Mouse (Mus musculus) hindbrain, embryonic 10.5 days (tissue): Measurements from ENCODE around the gene Atp5j. TPM values are rescaled to one million over a fixed set of nuclear protein-coding genes. Genes with fewer than 3 reads are reported as not detected.

Source experiments
- DNase-seq: peaks from one replicate; pipeline ENCODE4 v3.0.0-alpha.2; 2017; ENCODE audit warnings: low spot score
- H3K27ac ChIP-seq: fragments of 300-500 bp; sonication (generic); 2 replicates; pipeline ENCODE4 v1.5.1; 2016; ENCODE audit warnings: mild to moderate bottlenecking, moderate library complexity
- H3K27me3 ChIP-seq: fragments of 300-500 bp; sonication (generic); 2 replicates; pipeline ENCODE4 v1.6.1; 2016; ENCODE audit warnings: mild to moderate bottlenecking; ENCODE audit not compliant: poor library complexity, insufficient read depth, severe bottlenecking
- H3K36me3 ChIP-seq: fragments of 300-500 bp; sonication (generic); 2 replicates; pipeline ENCODE4 v1.6.1; 2016; ENCODE audit warnings: mild to moderate bottlenecking, moderate library complexity
- H3K4me1 ChIP-seq: fragments of 300-500 bp; sonication (generic); replicated peaks from 2 replicates; pipeline ENCODE4 v1.6.1; 2016; ENCODE audit warnings: mild to moderate bottlenecking
- H3K4me3 ChIP-seq: fragments of 300-500 bp; sonication (generic); 2 replicates; pipeline ENCODE4 v1.5.1; 2016; ENCODE audit warnings: mild to moderate bottlenecking, moderate library complexity
- H3K9me3 ChIP-seq: fragments of 300-500 bp; sonication (generic); 2 replicates; pipeline ENCODE4 v1.6.1; 2016; ENCODE audit warnings: mild to moderate bottlenecking, moderate library complexity
- WGBS: fragments of 180-500 bp; shearing (Covaris S2); methylation state at CpG from one replicate; pipeline ENCODE4 v1.1.7; 2016; 5-methylcytosine and 5-hydroxymethylcytosine counted together
- polyA plus RNA-seq: library from polyadenylated mRNA; unstranded; fragments of >200 nt; fragmentation: Nextera tagmentation; extraction: Ambion mirVana; gene quantifications from 2 replicates; pipeline ENCODE4 v1.2.1, GENCODE M21; 2016

Atp5j gene
- polyA plus RNA-seq: 802 and 846 TPM in 2 replicates

GRCm38 (mm10) chr16:84835441-84835822, at the start of gene Atp5j:
TSS of gene Atp5j (minus strand) at chr16:84835625.
- Histone ChIP-seq H3K4me3 (peak within 1 kb of the TSS; percentile 94), H3K9me3 (no peaks in the 10 kb centered on the region), H3K27ac (peak within 1 kb of the TSS; percentile 98), H3K36me3 (peaks cover 48% of the 10 kb centered on the region), H3K4me1 (peaks cover 24% of the 10 kb centered on the region), H3K27me3 (no peaks in the 10 kb centered on the region)
- WGBS: under 1% methylated on average over 57 of the region's 57 CpGs
- peak; percentile 80 for DNase-seq

DNA sequence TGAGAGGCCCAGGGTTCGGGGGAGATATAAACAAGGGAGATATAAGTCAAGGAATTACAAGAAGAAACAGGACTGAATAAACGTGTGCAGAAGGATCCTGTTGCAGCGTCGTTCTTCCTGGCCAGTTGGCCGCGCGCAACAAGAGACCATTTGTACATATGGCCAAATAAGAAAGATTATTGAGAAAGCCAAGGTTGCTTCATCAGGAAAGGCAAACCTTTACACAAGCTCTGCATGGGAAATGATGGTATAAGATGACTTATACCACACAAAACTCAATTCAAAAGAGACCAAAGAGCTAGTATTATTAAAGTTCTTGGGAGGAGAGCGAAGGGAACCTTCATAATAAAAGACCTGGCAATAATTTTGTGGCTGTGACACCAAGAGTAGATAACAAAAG, 49.1 kb upstream of the Atp5j start:
- H3K9me3 ChIP-seq: no peaks in the 10 kb centered on the region
- H3K27me3 ChIP-seq: no peaks in the 10 kb centered on the region
- H3K36me3 ChIP-seq: no peaks in the 10 kb centered on the region
- H3K4me1 ChIP-seq: no peaks in the 10 kb centered on the region
- WGBS: 87% methylated on average over 8 of the region's 8 CpGs
- H3K27ac ChIP-seq: no peak overlapping the region
- no peak for DNase-seq
- H3K4me3 ChIP-seq: no peak overlapping the region

DNA sequence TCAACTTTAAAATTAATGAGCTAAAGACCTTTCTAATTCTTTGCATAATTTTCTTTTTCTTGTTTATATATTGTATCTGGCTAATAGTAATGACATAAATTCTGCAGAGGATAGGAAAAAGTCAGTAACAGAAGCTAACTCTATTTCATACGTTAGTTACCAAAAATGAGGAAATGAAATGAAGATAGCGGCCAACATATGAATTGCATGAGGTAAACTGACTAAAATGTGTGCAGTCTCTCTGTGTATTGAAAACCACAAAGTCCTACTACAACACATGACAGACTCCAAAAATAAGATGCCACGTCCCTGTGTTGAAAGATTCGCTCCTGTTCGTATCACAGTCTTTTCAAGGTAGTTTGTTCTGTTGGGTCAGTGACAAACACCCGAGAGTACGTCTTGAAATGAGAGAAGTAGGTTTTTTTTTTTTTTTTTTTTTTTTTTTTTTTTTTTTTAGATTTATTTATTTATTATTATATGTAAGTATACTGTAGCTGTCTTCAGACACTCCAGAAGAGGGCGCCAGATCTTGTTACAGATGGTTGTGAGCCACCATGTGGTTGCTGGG, 46.4 kb upstream of the Atp5j start:
- WGBS: 87% methylated on average over 8 of the region's 8 CpGs
- Histone ChIP-seq H3K36me3 (no peaks in the 10 kb centered on the region), H3K27ac (no peak overlapping the region), H3K27me3 (no peaks in the 10 kb centered on the region), H3K9me3 (no peaks in the 10 kb centered on the region), H3K4me3 (no peak overlapping the region), H3K4me1 (no peaks in the 10 kb centered on the region)
- no peak for DNase-seq

DNA sequence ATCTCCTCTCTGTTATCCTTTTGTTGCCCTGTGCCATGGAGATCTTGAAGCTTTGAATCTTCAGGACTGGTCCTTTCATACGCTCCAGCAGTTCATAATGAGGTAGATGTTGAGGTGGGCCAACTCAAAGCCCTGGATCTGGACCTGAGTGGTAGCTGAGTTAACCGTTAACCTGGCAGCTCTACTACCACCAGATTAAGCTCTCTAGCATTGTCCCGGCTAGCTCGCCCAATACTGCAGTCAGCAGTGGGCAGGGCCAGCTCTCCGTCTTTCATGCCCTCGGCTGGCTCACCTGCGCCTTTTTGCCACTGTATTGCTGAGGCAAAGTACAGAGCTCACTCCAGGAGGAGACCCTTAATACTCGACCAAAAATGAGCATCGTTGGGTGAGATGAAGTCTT, 45.7 kb upstream of the Atp5j start:
- Histone ChIP-seq H3K9me3 (no peaks in the 10 kb centered on the region), H3K36me3 (no peaks in the 10 kb centered on the region), H3K4me3 (no peak overlapping the region), H3K27ac (no peak overlapping the region), H3K4me1 (0 out of 2 replicates have a peak, but pooled peaks cover 2% of the 10 kb centered on the region), H3K27me3 (no peaks in the 10 kb centered on the region)
- 90% methylated on average over 9 of the region's 9 CpGs for WGBS
- DNase-seq: no peak

DNA sequence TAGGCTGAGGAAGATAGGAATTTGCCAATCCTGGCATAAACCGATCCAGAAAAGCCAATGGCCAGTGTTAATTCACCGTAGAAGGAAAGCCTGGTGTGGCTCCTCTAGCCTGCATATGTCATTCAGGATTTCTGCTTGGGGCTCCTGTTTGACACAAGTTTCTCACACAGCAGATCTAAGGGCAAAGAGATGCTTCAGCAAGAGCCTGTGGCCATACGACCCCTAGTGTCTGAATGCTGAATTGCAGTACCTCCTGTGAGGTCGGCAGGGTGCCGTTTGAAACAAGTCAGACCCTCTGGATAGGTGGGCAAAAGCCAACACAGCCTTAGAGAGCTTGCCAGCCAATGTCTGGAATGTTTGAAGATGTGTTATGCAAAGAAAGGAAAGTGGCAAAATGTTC, 43.7 kb upstream of the Atp5j start:
- no peaks in the 10 kb centered on the region for H3K27me3 ChIP-seq
- H3K9me3 ChIP-seq: no peaks in the 10 kb centered on the region
- 0 out of 2 replicates have a peak, but pooled peaks cover 4% of the 10 kb centered on the region for H3K4me1 ChIP-seq
- no peaks in the 10 kb centered on the region for H3K36me3 ChIP-seq
- H3K4me3 ChIP-seq: no peak overlapping the region
- H3K27ac ChIP-seq: no peak overlapping the region
- WGBS: 26% methylated on average over 5 of the region's 5 CpGs
- DNase-seq: peak; percentile 73

- Histone ChIP-seq H3K36me3 (no peaks in the 10 kb centered on the region), H3K4me3 (no peak overlapping the region), H3K4me1 (0 out of 2 replicates have a peak, but pooled peaks cover 4% of the 10 kb centered on the region), H3K9me3 (no peaks in the 10 kb centered on the region), H3K27me3 (no peaks in the 10 kb centered on the region), H3K27ac (no peak overlapping the region)
- no peak for DNase-seq
- WGBS: 68% methylated on average over 8 of the region's 8 CpGs
Observed at GRCm38 (mm10) chr16:84876082-84876481, 40.7 kb upstream of the Atp5j start.

GRCm38 (mm10) chr16:84875718-84876035, 40.3 kb upstream of the Atp5j start:
- no peaks in the 10 kb centered on the region for H3K27me3 ChIP-seq
- DNase-seq: no peak
- H3K4me3 ChIP-seq: no peak overlapping the region
- H3K4me1 ChIP-seq: 0 out of 2 replicates have a peak, but pooled peaks cover 4% of the 10 kb centered on the region
- H3K27ac ChIP-seq: no peak overlapping the region
- H3K36me3 ChIP-seq: no peaks in the 10 kb centered on the region
- WGBS: 90% methylated on average over 7 of the region's 7 CpGs
- H3K9me3 ChIP-seq: no peaks in the 10 kb centered on the region

- WGBS: 82% methylated on average over 24 of the region's 24 CpGs
- Histone ChIP-seq H3K27me3 (no peaks in the 10 kb centered on the region), H3K27ac (no peak overlapping the region), H3K4me1 (0 out of 2 replicates have a peak, but pooled peaks cover 4% of the 10 kb centered on the region), H3K9me3 (no peaks in the 10 kb centered on the region), H3K4me3 (no peak overlapping the region), H3K36me3 (no peaks in the 10 kb centered on the region)
- DNase-seq: no peak
Observed at GRCm38 (mm10) chr16:84875012-84875717, 39.7 kb upstream of the Atp5j start.

DNA sequence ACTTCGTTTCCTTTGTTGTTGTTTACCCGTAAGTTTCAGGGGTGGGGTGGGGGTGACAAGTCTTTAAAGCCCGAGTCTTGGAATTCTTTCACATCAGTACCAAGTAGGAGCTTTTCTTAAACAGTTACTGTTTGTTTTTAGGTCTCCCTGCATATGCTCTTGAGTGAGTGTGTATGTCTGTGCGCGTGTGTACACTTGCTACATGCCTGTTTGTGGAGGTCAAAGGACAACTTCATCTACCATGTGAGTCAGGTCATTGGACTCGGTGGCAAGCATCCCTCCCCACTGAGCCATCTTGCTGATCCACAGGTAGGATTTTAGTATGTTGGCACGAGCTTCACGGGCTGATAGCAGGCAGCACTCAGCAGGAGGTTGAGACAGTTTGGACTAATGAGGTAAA, 38.4 kb upstream of the Atp5j start:
- H3K9me3 ChIP-seq: no peaks in the 10 kb centered on the region
- no peak overlapping the region for H3K27ac ChIP-seq
- 0 out of 2 replicates have a peak, but pooled peaks cover 4% of the 10 kb centered on the region for H3K4me1 ChIP-seq
- H3K4me3 ChIP-seq: no peak overlapping the region
- whole genome bisulfite sequencing: 82% methylated on average over 8 of the region's 8 CpGs
- no peak for DNase-seq
- H3K27me3 ChIP-seq: no peaks in the 10 kb centered on the region
- H3K36me3 ChIP-seq: no peaks in the 10 kb centered on the region

DNA sequence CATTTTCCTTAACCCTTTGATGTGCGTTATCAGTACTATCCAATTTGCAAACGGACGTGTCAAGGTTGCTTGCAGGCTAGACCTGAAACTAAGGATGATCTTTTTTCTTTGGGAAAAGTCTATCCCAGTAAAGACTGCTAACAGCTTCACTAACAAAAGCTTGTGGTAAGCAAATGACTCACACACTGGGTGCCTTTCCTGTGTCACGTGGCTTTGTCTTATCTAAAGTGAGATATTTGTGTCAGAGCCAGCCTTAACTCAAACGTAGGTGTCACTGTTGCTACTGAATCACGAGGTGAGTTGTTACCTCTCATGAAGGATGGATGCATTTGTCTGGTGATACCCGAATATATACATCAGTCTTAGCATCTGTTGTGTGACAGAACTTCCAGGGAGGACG, 29.2 kb upstream of the Atp5j start:
- DNase-seq: no peak
- Histone ChIP-seq H3K36me3 (peaks cover 52% of the 10 kb centered on the region), H3K4me1 (no peaks in the 10 kb centered on the region), H3K4me3 (no peak overlapping the region), H3K27ac (no peak overlapping the region), H3K9me3 (no peaks in the 10 kb centered on the region), H3K27me3 (no peaks in the 10 kb centered on the region)
- 89% methylated on average over 8 of the region's 8 CpGs for WGBS

GRCm38 (mm10) chr16:84853492-84853891, 18.1 kb upstream of the Atp5j start:
- Histone ChIP-seq H3K9me3 (no peaks in the 10 kb centered on the region), H3K27ac (no peak overlapping the region), H3K27me3 (no peaks in the 10 kb centered on the region), H3K4me1 (no peaks in the 10 kb centered on the region), H3K4me3 (no peak overlapping the region), H3K36me3 (peaks cover 97% of the 10 kb centered on the region)
- no peak for DNase-seq
- WGBS: 95% methylated on average over 6 of the region's 6 CpGs

DNA sequence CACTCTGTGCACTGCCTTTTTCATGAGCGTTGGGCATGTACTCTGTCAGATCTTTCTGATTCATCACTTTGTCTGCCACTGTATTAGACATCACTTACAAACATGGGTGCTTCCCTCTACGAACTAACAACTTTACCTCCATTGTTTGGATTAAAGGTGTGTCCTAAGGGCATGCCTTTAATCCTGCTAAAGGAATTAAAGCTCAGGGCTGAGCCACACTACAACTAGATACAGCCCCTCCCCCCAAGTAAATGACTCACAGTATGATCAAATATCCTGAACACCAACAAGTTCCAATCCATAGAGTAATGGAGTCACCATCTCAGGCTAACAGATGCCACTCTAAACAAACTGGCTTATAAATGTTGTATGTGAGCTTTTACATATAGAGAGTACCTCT, 3.2 kb upstream of the Atp5j start:
- H3K4me3 ChIP-seq: no peak overlapping the region
- WGBS: 86% methylated on average over 2 of the region's 2 CpGs
- DNase-seq: no peak

GRCm38 (mm10) chr16:84835823-84836743, 658 bp upstream of the Atp5j start:
- no peaks in the 10 kb centered on the region for H3K9me3 ChIP-seq
- 8% methylated on average over 29 of the region's 29 CpGs for WGBS
- peaks cover 48% of the 10 kb centered on the region for H3K36me3 ChIP-seq
- peaks cover 24% of the 10 kb centered on the region for H3K4me1 ChIP-seq
- H3K4me3 ChIP-seq: peak overlapping the region; percentile 94
- H3K27ac ChIP-seq: peak overlapping the region; percentile 98
- no peaks in the 10 kb centered on the region for H3K27me3 ChIP-seq
- DNase-seq: peak; percentile 48

More for the DNA sequence above, 3.2 kb upstream of the Atp5j start:
- H3K27ac ChIP-seq: no peak overlapping the region
- H3K27me3 ChIP-seq: no peaks in the 10 kb centered on the region
- H3K36me3 ChIP-seq: peaks cover 50% of the 10 kb centered on the region
- no peaks in the 10 kb centered on the region for H3K9me3 ChIP-seq
- H3K4me1 ChIP-seq: peaks cover 23% of the 10 kb centered on the region
